Mouse (Mus musculus) right cerebral cortex, postnatal 36 days (tissue): ENCODE results near the gene St6galnac6.
A peak's percentile ranks its signal among the peaks of the same experiment; 100 is the strongest.

Experiments
- DNase-seq, 2 experiments: peaks; one replicate each; pipeline ENCODE4 v3.0.0; 2022; ENCODE audit warnings: low spot score in 2 of 2, mixed read lengths in 1 of 2

Gene St6galnac6

DNA sequence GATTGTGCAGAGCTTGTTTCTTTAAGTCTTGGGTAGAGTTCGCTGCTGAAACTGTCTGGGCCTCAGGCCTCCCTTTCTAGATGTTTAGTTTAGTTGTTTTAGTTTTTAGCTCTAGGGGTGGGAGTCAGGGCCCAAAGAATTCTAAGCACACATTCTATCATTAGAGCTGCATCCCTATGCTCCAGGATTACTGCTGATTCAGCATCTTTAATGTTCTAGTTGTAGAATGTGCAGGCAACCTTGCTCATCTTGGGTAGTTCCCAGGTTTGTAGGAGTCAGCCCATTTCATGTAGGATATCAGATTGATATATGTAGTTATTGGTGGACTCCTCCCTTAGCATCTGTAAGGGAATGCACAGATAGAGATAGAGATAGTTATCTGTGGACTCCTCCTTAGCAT, 17.6 kb downstream of the St6galnac6 start:
- no peak for DNase-seq

DNA sequence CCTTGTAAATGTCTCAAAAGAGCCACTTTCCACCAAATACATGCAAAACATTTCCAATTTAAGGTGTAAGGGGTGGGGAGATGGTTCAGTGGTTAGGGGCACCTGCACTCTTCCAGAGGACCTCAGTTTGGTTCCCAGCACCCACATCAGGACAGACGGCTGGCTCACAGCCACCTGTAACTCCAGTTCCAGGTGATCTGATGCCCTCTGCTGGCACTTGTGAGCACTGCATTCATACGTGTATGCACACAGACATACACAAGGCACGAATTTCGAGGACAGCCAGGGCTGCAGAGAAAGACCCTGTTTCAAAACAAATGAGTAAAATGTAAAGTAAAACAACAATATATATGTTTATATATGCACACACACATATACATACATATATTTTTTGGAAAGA, 18.1 kb downstream of the St6galnac6 start:
- DNase-seq: no peak

DNA sequence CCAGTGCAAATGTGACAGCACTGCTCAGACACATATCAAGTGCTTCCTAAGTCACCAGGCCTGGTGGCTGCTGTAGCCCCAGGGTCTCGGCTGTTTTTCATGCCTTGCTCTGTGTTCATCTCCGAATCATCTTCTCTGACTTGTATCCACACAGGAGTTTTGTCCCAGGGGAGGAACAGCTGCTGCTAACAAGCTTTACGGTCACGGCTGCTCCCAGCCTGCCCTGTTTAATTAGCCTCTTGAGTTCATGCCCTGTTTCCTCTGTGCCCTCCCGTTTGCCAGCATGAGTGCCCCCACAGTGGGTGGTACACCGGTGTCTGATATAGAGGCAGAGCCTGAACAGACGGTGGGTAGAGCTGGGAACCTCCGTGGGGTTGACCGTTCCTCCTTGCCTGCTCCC, 18.5 kb downstream of the St6galnac6 start:
- DNase-seq: no peak

DNA sequence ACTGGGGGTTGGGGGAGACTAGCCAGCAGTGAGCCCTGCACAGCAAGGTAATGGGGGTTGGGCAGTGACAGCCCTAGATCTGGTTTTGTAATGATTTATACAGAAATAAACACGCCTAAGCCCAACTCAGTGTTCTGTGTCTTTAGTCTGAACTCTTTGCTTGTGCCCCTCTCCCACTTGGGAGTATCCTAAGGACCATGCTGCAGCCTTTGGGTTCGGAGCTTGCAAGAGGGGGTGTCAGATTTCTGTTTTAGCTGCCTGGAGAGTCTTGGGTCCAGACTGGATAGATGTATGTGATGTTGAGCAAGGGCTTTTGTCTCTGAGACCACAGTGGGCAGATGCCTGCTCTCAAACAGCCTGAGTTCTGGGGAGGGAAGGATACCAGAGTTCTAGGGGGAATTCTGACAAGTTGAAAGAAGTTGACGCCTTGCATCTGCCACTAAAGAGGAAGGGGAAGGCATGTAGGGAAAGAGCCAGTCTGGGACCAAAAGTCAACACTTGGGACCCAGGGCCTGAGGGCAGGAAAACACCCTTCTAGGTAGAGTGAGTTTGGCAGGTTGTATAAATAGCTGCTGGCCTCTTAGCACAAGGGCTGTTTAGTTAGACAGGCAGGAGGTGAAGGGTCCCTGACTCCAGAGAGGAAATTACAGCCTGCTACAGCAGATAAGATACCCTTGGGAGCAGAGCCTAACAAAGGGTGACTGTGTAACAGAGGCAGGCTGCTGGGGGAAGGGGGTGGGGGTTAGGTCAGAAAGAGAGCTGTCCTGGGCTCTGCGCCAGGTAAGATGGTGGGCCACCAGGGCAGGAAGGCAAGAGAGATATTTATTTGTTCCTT, 21.4 kb downstream of the St6galnac6 start:
- DNase-seq: no peak

DNA sequence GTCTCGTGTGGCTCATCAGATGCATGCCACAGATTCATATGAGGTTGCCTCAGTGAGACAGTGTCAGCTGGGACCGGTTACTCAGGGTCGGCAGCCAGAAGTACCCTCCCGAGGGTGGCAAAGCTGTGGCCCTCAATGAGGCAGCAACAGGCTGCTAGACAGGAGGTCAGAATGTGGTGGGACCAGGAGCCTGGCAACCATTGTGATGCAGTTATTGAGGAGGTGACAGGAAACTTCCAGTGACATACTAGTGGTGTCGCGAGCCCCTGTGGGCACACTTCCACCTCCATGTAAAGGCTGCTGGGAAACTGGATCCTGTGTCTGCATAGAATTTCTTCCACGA, 22.0 kb downstream of the St6galnac6 start, which contains the start of gene Ak1:
Gene Ak1, plus strand, starts transcription at position 242 of the 343 bp plus-strand sequence.
- DNase-seq: no peak

DNA sequence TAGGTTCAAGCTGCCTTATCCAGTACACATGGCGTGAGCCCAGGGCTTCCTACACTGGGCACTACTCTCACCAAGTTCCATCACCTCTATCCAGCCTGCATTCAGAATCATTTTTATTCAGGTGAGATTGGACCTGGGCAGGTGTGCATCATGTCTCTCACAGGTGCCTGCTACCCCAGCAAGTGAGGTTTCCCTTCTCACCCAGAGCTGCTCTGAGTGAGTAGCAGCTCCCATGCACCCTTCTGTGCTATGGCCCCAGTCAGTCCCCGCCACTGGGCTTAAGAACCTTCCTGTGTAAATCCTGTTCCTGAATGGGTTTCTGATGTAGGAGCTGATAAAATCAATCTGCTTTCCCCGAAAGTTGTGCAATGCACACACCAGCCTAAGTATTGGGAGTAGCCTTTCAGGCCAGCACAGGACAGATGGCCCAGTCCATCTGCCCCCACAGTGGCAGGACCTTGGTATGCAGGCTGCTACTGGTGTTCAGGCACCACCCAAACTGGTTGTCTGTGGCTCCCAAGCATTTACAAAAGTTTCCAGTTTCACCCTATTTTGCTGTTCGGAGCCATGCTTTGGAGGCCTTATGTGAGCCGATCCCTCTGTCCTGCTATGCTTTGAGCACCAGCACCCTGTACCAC, 24.7 kb downstream of the St6galnac6 start:
- no peak for DNase-seq

DNA sequence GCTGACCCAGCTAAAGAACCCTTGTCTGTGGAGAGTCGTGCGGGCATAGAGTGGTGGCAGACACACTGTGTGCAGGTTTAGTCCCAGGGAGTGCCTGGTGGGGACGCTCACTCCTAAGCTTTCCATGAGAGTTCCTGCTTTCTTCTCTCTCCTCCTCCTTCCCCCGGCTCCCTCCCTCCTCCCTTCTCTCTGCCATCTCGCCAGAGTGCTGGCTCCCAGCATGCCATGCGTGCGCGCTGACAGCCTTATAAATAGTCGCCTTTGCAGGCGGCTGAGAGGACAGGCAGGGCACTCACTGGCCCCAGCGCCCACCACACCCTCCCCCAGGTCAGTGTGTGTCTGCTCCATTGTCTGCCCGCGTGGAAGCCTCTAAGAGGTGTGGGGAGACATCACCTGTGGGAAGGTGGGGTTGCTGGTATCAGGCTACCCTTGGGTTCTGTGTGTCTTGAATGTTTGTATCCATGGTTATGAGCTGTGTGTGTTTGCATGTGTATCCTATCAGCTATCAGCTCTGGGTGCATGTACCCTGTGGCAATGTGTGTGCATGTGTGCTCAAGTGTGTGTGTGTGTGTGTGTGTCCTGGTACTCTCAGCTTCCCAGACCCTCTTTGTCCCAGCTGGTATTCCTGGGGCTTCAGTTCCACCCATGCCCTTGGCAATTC, 25.8 kb downstream of the St6galnac6 start:
- peak; percentile 87 to 90 for DNase-seq

DNA sequence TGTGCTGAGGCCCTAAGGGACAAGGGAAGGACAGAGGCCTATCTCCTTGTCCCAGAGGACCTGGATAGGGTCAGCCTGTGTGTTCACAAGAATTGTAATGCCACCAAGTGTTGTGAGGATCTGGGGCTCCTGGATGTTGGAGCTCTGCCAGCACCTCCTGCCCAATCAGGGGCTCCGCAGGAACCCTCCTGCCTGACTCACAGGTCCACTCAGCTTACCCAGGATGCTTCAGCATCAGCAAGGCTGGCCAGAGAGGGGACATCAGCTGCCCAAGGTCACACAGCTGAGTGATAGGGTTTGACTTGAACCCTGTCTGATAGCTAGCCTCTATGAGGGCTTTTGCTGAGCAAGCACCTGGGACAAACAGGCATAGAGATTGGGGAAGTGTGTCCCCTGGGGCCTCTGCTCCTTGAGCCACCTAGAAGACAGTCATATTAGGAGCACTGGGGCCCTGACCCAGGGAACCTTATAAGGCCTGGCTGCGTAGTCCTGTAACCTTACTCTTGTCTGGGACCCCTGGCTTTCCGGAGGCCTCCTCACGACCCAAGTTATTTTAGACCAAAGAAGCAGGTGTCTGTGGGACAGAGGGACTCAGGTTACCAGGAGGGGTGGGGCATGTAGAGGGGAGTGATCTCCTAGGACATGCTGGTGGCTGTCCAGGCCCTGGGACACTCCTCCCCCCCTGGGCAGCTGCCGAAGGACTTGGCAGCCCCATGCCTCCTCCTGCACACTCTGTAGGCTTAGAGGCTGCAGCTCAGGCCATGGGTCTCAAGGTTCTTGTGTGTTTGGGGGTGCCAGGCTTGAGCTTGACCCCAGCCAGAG, 26.6 kb downstream of the St6galnac6 start:
- peak in 1 of 2 experiments; percentile 55 for DNase-seq

DNA sequence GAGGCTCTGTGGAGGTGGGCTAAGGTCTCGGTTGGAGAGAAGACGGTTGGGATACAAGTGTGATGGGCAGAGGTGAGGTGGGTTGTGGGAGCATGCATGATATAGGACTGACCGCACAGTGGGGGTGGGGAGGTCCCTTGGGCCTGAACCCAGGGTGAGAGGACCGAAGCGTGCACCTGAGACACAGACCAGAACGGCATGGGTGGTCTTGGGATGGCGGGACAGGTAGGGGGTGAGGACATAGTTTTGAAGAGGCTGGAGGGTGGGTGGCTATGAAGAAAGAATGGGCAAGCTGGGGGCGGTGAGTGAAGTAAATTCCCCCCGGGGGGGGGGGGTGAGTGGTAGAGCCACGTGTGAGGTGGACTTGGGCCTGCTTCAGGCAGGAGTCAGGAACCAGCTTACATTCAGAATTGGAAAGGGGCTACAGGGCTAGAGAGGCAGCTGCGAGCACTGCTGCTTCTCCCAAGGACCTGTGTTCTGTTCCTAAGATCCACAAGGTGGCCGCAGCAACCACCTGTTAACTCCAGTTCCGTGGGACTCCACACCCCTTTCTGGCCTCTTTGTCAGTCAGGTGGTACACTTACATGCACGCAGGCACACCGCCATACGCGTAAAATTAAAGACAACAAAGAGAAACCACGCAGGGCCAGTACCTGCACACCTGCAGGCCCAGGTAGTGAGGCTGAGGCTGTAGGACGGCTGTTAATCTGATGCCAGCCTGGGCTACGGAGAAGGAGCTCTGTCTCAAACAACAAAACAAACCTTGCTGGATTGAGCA, 27.9 kb downstream of the St6galnac6 start:
- no peak for DNase-seq

DNA sequence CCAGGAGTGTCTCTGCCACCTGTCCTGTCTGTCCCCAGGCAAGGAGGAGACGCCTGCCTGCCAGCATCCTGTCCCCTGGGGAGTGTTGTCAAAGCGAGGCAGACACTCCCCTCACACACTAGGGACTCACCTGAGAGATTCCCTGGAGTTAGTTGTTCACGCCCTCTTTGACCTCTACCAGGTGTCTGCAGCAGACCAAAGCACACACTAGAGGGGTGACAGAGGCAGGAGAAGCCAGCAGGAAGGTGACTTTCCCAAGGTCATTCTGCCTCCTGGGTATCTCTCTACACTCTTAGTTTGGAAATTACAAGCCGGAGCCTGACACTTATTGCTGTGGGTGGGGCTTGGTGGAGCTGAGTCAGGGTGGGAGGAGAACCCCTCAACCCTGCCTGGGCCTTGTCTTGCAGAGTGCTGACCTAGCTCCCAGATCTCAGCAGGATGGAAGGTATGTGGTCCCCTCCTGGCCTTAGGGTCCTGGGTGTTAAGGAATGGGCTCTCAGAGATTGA, 28.6 kb downstream of the St6galnac6 start:
- DNase-seq: no peak

DNA sequence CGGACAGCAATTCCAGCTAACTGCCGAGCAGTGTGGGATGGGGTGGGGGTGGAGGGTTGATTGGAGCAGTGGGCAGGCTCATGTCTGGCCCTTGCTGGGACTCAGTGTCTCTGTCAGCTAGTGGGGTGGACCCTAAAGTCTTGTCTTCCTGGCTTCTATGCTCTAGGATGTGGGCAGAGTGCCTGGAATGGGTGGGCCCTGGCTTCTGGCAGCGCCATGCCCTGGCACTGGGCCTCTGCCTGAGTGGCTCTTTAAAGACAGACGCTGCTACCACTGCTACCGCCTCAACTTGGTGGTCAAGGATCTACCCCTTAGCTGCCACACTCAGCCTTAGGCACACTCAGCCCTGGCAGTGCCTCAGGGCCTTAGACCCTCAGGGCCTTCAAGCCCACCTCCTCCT, 29.2 kb downstream of the St6galnac6 start:
- peak; percentile 59 to 71 for DNase-seq

DNA sequence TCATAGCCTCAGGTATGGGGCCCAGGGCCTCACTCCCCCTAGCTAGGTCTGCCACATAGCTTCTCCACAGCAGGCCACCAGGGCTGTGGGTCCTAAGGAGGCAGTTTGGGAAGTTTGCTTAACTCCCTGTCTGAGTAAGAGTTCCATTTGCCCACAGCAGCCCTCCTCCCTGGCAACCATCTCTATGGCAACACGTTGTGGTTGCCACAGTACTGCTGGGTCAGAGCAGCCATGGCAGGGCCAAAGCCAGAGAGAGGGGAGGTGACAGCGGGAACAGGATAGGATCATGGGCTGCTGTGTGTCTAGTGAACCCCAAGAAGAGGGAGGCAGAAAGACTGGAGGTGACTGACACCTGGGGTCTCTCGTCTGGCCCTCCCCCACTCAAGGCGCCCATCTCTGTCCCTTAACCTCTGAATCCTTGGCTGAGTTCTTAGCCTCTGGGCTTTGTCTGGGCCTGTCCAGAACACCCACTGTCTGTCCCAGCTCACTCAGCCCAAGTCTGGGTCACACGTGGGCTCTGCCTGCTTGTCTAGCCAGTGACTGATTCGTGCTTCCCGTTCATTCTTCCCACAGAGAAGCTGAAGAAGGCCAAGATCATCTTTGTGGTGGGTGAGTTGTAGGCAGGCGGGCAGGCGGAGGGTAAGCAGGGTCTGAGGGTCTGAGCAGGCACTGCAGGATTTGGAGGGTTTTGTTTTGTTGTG, 29.9 kb downstream of the St6galnac6 start:
- DNase-seq: no peak

DNA sequence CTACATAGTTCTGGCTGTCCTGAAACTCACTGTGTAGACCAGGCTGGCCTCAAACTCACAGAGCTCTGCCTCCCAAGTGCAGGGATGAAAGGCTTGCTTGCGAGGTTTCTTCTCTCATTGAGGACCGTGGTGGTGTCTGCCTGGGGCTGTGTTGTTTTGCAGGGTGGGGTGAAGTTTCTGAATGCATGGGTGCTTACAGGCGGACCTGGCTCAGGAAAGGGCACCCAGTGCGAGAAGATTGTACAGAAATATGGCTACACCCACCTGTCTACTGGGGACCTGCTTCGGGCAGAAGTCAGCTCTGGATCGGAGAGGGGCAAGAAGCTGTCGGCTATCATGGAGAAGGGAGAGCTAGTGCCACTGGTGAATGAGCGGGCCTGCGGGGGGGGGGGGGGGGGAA, 30.5 kb downstream of the St6galnac6 start:
- no peak for DNase-seq

DNA sequence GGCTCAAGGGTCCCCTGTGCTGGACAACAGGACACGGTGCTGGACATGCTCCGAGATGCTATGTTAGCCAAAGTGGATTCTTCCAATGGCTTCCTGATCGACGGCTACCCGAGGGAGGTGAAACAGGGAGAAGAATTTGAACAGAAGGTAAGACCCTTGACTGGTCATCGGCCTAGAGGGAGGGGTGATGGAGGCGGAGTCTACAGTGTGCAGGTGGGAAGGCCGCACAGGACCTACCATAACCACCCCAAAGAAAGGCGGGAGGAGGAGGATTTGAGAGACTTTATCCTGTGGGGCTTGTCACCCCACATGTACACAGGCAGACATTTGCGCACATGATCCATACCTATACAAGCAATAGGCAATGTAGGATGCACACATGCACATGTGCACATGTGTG, 31.5 kb downstream of the St6galnac6 start:
- no peak for DNase-seq

DNA sequence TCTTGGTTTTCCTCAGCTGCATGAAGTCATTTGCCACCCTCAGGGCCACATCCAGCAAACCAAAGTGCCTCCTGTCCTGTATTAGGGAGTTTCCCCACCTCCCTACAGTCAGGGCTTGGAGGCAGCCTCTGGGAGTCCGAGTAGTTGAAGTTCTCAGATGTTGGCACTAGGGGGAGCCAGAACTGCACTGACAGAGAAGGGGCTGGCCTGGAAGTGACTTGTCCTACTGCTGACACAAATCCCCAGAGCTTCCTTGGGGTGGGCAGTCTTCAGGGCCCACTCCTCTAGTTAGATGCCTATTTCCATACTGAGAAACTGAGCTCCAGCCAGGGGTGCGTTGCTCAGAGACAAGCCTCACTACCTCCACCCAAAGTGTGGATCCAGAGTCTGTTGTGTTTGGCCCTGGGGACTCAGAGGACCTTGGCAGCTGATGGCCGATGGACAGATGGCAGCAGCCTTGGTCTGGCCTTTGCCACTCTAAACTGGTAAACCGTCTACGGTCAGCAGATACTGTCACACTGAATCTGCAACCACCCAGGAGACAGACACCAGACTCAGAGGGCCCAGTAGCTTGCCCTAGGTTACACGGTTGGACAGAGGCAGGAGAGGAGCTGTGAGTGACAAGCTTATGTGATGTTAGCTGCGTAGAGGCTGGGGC, 32.4 kb downstream of the St6galnac6 start:
- peak in 1 of 2 experiments; percentile 57 for DNase-seq

DNA sequence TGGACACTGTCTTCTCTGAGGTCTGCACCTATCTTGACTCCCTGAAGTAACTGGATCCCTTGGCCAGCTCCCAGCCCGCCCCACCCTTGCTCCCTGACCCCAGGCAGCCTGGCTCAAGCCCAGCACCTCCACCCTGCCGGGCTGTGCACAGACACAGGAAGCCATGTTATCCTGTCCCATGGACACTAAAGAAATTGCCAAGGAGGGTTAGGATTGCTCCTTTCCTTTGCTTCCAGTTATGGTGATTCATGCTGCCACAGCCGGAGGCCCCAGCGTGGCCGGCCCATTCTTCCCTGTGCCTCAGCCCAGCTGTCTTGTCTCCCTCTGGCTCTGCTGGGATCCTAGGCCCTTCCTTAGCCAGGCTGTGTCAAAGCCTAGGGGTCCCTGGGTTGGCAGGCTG, 34.2 kb downstream of the St6galnac6 start:
- DNase-seq: no peak

DNA sequence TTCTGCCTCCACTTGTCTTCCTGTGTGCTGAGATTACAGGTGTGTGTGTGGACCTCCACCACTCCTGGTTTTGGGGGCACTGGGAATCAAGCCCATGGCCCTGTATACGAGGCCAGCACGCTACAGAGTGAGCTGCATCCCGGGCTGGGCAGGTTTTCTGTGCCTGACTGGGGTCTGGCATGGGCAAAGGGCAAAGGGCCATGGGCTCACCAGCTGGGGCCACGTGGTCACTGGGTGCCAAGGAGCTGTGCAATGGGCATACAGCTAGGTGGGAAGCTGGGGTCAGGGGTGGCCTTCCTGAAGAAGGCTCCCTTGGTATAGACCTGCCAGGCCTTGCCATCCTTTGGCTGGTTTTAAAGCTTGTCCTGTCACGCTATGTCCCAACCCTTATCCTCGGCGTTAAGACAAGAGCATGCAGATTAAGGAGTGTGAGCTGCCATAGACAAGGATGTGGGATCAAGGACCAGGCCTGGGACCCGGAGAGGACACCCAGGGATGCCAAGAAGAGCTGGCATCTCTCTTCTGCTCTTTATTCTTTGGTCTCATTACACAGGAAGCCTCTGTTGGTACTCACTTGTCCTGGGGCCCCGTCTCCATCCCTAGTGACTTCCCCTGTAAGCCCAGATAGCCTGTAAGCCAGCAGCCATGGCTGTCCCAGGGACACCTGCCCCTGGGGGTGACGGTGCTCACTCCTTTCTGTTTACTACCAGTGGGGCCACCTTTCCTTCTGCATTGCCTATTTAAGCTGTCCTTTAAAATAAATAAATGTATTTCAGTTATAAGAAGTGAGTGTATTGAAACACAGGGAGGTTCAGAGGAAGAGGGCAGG, 35.0 kb downstream of the St6galnac6 start:
- DNase-seq: no peak

DNA sequence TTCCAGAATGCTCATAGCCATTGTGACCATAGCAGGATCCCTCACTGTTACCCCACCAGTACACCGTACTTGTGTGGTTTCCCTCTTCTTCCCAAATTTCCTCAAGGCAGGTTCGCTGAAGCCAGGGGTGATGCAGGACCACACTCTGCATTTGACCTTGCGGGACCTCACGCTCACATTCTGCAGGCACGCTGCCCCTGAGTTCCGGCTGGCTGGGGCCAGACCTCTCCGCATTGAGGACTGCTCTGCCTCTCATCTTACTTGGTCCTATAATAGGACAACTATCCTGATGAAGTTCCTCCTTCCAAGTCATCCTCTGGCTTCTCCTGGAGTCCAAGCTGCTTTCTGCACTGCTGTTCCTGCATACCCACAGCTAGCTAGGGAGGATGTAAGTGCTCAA, 37.1 kb downstream of the St6galnac6 start:
- no peak for DNase-seq

DNA sequence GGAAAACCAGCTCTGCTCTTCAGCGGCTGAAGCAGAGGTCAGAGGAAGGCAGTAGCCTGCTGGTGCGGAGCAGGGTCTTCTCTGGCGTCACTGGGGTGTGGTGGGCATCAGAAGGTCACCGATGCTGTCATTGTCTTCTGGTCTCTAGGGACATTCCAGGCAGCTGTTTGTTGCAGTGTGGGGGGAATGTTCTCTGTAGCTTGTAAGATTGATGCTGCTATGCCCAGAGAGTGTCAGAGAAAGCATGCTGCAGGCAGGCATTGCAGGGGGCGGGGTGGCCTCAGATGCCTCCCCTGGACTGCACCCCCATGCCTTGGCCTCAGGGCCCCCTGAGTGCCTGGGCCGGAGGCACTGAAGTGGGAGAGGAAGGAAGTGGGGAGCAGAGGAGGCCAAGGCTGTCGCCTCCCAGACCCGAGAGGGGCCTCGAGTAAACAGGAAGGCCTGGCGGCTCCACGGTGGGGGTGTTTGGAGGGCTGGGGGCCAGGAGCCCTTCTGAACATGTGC, 38.3 kb downstream of the St6galnac6 start:
- DNase-seq: no peak
